Mouse (Mus musculus) spleen, adult 18-20 months (tissue): ENCODE data around the gene Alk.

Source experiments
- DNase-seq, 2 experiments: peaks; one replicate each; pipeline ENCODE4 v3.0.0; 2022; ENCODE audit warnings: mixed read lengths in 2 of 2

Alk gene

GRCm38 (mm10) chr17:72009836-72010235 is 594.6 kb downstream of the Alk start:
- DNase-seq = no peak

GRCm38 (mm10) chr17:72008389-72008788 is 596.0 kb downstream of the Alk start:
- no peak for DNase-seq

- no peak for DNase-seq
Measured at GRCm38 (mm10) chr17:72005365-72005764, 599.1 kb downstream of the Alk start.

GRCm38 (mm10) chr17:71999527-72000482 is 604.6 kb downstream of the Alk start:
- no peak for DNase-seq

DNA sequence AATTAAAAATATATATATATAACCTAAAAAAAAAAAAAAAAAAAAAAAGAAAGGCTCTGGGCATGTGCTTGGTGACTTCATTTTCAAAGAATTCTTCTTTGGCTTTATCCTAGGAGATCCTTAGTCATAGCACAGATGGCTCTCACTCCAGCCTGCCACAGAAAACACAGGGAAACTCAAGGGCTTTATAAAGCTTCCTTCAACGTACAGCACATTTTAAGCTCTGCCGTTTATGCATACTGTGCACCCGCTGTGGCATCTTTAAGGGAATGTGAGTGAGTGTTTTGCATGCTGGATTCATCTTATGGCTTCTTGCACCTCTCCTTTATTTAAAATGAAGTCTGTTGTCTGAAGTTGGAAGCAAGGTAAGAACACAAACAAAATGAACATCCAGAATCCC is 606.7 kb downstream of the Alk start:
- no peak for DNase-seq

GRCm38 (mm10) chr17:71995539-71995938 is 608.9 kb downstream of the Alk start:
- no peak for DNase-seq

DNA sequence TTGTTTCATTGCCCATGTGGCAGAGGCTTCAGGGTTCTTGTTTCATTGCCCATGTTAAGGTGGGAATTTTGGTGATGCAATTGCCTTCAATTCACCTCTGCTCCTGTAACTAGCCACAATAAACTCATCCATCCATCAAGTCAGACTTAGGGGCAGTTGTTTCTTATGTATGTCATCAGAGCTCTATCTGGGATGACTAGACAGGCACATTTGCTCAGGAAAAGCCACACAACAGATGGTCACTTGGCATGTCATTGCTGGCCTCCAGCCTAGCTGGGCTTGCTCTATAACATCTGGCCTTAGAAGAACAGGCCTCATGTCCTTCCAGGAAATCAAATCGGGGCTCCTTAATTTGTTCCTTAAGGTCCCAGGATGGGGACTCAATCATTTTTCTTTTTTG is 610.3 kb downstream of the Alk start:
- no peak for DNase-seq

DNA sequence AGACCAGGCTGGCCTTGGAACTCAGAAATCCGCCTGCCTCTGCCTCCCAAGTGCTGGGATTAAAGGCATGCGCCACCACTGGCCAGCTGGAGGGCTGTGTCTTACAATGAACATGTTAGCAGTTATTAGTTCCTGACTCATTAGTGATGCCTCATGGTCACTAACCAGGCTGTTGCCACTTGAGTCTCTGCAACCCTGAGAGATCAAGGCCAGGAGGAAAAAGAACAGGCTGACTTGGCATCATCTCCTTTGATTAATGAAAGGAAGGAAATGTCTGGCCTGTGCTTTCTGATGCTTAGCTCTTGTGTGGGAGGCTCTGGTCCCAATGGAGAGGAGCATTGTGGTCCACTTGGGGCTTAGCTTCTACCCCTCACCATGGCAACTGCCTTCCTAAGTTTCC is 611.4 kb downstream of the Alk start:
- DNase-seq = no peak

DNA sequence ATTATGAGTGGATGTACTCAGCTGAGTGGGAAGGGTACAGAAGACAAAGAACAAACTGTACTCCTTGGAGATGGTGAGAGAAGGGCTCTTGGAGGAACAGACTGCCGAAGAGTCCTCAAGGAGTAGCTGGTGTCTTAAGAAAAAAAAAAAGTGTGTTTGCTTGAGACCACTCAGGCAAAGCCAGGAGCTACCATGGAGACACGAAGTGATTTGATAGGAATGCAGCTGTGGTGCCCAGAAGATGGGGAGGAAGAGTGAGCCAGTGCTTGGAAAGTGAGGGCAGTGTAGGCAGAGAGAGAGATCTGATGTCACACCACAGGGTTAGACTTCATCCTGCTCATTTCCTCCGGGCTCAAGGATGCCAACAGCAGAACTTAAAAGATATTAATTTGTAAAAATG is 613.2 kb downstream of the Alk start:
- no peak for DNase-seq

- DNase-seq = no peak
Measured at GRCm38 (mm10) chr17:71990176-71990720, 614.2 kb downstream of the Alk start.

GRCm38 (mm10) chr17:71988736-71989569 is 615.5 kb downstream of the Alk start:
- DNase-seq = no peak

- DNase-seq = no peak
Measured at GRCm38 (mm10) chr17:71986998-71987397, 617.4 kb downstream of the Alk start.

- no peak for DNase-seq
Measured at GRCm38 (mm10) chr17:71986456-71986855, 618.0 kb downstream of the Alk start.

DNA sequence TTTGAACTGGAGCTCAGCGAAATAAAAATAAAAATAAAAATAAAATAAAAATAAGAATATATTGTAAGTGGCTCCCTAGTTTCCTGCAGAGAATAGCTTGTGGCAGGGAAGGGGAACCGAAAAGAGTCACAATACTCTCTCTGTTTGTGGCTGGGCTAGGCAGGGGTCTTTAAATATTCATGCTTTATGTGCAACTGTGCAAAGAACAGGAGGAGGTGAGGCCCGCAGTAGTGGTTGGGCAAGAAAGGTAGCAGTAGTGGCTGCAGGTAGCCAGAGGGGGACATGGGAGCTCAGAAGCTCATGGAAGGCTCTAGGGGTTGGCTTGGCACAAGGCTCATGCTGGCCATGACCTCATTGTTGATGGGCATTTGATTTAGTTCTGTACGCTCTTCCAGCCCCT is 623.2 kb downstream of the Alk start:
- no peak for DNase-seq

- no peak for DNase-seq
Measured at GRCm38 (mm10) chr17:71980518-71981145, 623.8 kb downstream of the Alk start.

GRCm38 (mm10) chr17:71979137-71979536 is 625.3 kb downstream of the Alk start:
- DNase-seq = no peak

- no peak for DNase-seq
Measured at GRCm38 (mm10) chr17:71976661-71977060, 627.8 kb downstream of the Alk start.

GRCm38 (mm10) chr17:71973704-71974103 is 630.7 kb downstream of the Alk start:
- no peak for DNase-seq

GRCm38 (mm10) chr17:71967356-71967755 is 637.1 kb downstream of the Alk start:
- DNase-seq = no peak

DNA sequence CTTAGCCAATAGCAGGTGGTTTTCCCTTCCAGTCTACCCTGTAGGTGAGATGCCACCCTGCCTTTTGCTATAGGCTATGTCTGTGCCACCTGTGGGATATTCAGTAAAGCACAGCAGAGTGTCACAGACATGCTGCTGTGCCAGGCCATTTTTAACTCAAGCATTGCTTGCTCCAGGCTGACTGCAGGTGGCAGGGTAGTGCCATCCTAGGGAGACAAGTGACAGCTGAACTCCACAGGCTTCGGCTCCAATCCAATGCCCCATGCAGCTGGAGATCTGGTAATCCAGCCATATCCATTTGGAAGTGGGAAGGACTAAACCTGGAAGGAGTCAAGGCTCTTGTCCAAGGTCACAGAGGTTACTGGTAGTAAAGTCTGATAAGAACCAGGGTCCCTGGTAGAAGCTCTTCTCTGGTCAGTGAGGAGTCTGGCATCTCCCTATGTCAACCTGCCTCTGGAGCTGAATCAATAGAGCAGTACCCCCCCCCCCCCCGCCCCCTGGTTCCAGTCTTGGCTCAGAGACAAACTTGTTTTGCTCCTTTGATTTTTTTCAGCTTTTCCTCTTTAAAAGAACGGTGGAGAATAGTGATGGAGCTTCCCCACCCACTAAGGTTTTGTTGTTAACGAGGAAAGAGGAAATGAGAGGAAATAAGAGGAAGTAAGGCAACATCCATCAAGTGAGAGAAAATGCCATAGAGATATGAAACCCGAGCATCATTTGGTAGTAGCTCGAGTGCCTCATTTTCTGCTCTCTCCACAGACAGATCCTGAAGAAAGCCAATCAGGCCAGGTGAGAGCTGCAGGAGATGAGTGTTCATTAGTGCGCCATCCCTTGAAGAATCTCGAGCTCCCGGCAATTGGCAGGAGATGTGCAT is 638.5 kb downstream of the Alk start:
- DNase-seq = peak; percentile 8 to 26

DNA sequence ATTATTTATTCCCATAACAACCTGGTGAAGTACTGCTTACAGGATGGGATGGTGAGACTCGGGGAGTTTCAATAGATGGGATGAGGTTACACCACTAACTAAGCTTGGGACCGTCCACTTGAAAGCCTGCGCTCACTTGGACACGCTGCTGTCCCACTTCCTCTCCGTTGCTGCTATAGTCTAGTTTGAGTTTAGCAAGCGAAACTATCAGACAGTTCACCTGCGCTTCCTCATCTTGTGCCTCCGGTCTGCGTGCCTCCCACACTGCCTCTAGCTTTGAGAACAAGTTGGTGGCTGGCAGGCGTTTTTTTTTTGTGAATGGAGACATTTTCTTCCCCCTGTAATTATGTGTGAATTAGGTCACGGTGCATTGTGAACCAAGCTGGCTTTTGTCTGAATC is 639.8 kb downstream of the Alk start:
- DNase-seq = peak; percentile 11 to 18

GRCm38 (mm10) chr17:71962746-71963145 is 641.7 kb downstream of the Alk start:
- no peak for DNase-seq
